ENCODE assay signal across 17 mouse cellular contexts in the genomic region with DNA sequence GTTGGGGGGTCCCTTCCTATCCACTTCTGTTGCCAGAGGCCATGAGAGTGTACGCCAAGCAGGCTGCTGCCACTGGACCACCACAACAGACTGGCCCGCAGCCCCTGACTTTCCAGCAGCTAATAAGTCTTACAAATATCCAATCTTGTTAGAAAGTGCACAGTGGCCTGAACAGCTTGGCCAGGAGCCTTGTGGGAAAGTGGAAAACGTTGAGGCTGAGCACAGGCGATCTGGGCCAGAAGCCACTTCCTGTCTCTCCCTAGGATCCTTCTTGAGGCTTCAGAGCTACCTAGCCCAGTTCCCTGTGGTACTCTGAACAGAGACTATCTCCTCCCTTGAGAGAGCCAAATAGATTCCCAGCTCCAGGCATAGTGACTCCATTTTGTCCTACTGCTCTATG. TPM values are rescaled to one million over a fixed set of nuclear protein-coding genes. Genes with fewer than 3 reads are reported as not detected.
DNase-seq lines count a peak whose midpoint lies in the region; ATAC-seq lines count a peak whose summit lies in the region.
"Had no signal": no experiment of that assay in that cellular context is flagged by ENCODE, and none has a peak within 500 bp of the region (broad histone marks: within the 10 kb centered on the region; RNA-seq: fewer than 3 reads in every experiment).

No protein-coding gene starts in this region.

- WGBS in heart, embryonic 16.5 days = 66% methylated on average over 4 of the region's 4 CpGs
- WGBS in embryonic facial prominence, embryonic 11.5 days = 76% methylated on average over 4 of the region's 4 CpGs
- whole genome bisulfite sequencing in limb, embryonic 10.5 days = 73% methylated on average over 4 of the region's 4 CpGs

- H3K27me3 ChIP-seq in heart, embryonic 16.5 days (ENCODE audit: control insufficient read depth, insufficient read depth, low read length) = no peaks in the 10 kb centered on the region
- no peaks in the 10 kb centered on the region for H3K27me3 ChIP-seq in embryonic facial prominence, embryonic 11.5 days (ENCODE audit: control insufficient read depth, insufficient read depth, low read length)
- no peaks in the 10 kb centered on the region for H3K27me3 ChIP-seq in limb, embryonic 10.5 days (ENCODE audit: low read depth, poor library complexity, severe bottlenecking)
- H3K27me3 ChIP-seq: midbrain, embryonic 12.5 days; neural tube, embryonic 12.5 days had no signal

- no peak overlapping the region for H3K4me3 ChIP-seq in heart, embryonic 16.5 days (ENCODE audit: low read length)
- H3K4me3 ChIP-seq in embryonic facial prominence, embryonic 11.5 days (ENCODE audit: low read depth, low read length) = no peak overlapping the region
- no peak overlapping the region; the same call in 1 of the 2 replicates for H3K4me3 ChIP-seq in limb, embryonic 10.5 days
- H3K4me3 ChIP-seq: midbrain, embryonic 12.5 days; neural tube, embryonic 12.5 days had no signal

- no peak overlapping the region for H3K9ac ChIP-seq in heart, embryonic 16.5 days (ENCODE audit: low read length)
- no peak overlapping the region for H3K9ac ChIP-seq in embryonic facial prominence, embryonic 11.5 days (replicated peaks; ENCODE audit: low read length)
- H3K9ac ChIP-seq: midbrain, embryonic 12.5 days; neural tube, embryonic 12.5 days had no signal

- H3K4me2 ChIP-seq in heart, embryonic 16.5 days (ENCODE audit: low read depth, low read length) = no peak overlapping the region
- H3K4me2 ChIP-seq in embryonic facial prominence, embryonic 11.5 days (ENCODE audit: low read depth, low read length) = no peak overlapping the region
- H3K4me2 ChIP-seq: midbrain, embryonic 12.5 days; neural tube, embryonic 12.5 days had no signal

- no peaks in the 10 kb centered on the region for H3K36me3 ChIP-seq in heart, embryonic 16.5 days (ENCODE audit: control insufficient read depth, insufficient read depth)
- H3K36me3 ChIP-seq in embryonic facial prominence, embryonic 11.5 days (replicated peaks; ENCODE audit: control insufficient read depth, insufficient read depth, low read depth, low read length) = no peaks in the 10 kb centered on the region
- H3K36me3 ChIP-seq in limb, embryonic 10.5 days = no peaks in the 10 kb centered on the region
- H3K36me3 ChIP-seq: midbrain, embryonic 12.5 days; neural tube, embryonic 12.5 days had no signal

- intact Hi-C loops in heart, postnatal 36 days (cut with DNase I) = no loop called here

- no peak for ATAC-seq in heart, embryonic 16.5 days (replicated peaks; ENCODE audit: extremely low read depth, insufficient read depth, low FRiP score)
- ATAC-seq in embryonic facial prominence, embryonic 11.5 days (replicated peaks; ENCODE audit: insufficient number of reproducible peaks, low FRiP score, low TSS enrichment, low read depth) = no peak
- ATAC-seq: inflammation-experienced regulatory T-cells, adult 6 months had no signal

- H3K4me1 ChIP-seq in heart, embryonic 16.5 days (ENCODE audit: control insufficient read depth, insufficient read depth, low read length) = peaks cover 14% of the 10 kb centered on the region
- H3K4me1 ChIP-seq in embryonic facial prominence, embryonic 11.5 days (ENCODE audit: control insufficient read depth, insufficient read depth, low read length) = peaks cover 12% of the 10 kb centered on the region
- peaks cover 83% of the 10 kb centered on the region for H3K4me1 ChIP-seq in limb, embryonic 10.5 days

- no peak for DNase-seq in heart, postnatal 36 days
- peak; percentile 52 for DNase-seq in adipocyte (ENCODE audit: low spot score)
- DNase-seq in embryonic facial prominence, embryonic 11.5 days (ENCODE audit: low spot score) = no peak
- DNase-seq in limb, embryonic 10.5 days (ENCODE audit: low spot score) = no peak
- no peak for DNase-seq in thymus, postnatal 36 days
- DNase-seq in layer of hippocampus, adult 9-10 months (ENCODE audit: low spot score) = no peak
- no peak for DNase-seq in retina, embryonic 14.5 days (ENCODE audit: low spot score)
- DNase-seq: adrenal gland, adult 2 months; cerebellum, adult 9-11 months; lung, adult 18-20 months; spleen, adult 18-20 months; thymus, adult 18-20 months had no signal

- H3K9me3 ChIP-seq in heart, embryonic 16.5 days (replicated peaks; ENCODE audit: control insufficient read depth, low read length) = no peaks in the 10 kb centered on the region
- H3K9me3 ChIP-seq in embryonic facial prominence, embryonic 11.5 days (replicated peaks; ENCODE audit: control insufficient read depth, low read length) = no peaks in the 10 kb centered on the region
- no peaks in the 10 kb centered on the region for H3K9me3 ChIP-seq in limb, embryonic 10.5 days (replicated peaks)
- H3K9me3 ChIP-seq: midbrain, embryonic 12.5 days; neural tube, embryonic 12.5 days had no signal

- H3K27ac ChIP-seq in heart, embryonic 16.5 days (ENCODE audit: low read length) = peak overlapping the region; percentile 49
- H3K27ac ChIP-seq in embryonic facial prominence, embryonic 11.5 days (replicated peaks; ENCODE audit: low read depth, low read length) = peak overlapping the region; percentile 81
- H3K27ac ChIP-seq in limb, embryonic 10.5 days = peak overlapping the region; percentile 91
- H3K27ac ChIP-seq: midbrain, embryonic 12.5 days had no signal

RNA-seq across cellular contexts. Expression of gene Dlk1, which starts 39.3 kb away (rescaled TPM):
- 169 and 179 TPM in 2 replicates for polyA plus RNA-seq in heart, embryonic 16.5 days (2015; fragmentation: Nextera tagmentation; extraction: Ambion mirVana)
- total RNA-seq in heart, postnatal 36 days (2021) = under 1 TPM; 0.22 to 1.00 TPM
- 209 and 225 TPM in 2 replicates for polyA plus RNA-seq in embryonic facial prominence, embryonic 11.5 days (2014; fragmentation: Nextera tagmentation; extraction: Ambion mirVana)
- polyA plus RNA-seq in limb, embryonic 10.5 days (2016; fragmentation: Nextera tagmentation; extraction: Ambion mirVana) = 106 and 159 TPM in 2 replicates
- total RNA-seq: granulocyte monocyte progenitor cell, adult 5-6 weeks had no signal
- polyA plus RNA-seq: inflammation-experienced regulatory T-cells, adult 6 months had no signal
